7 mouse cellular contexts compared by ENCODE assay signal in the genomic region with DNA sequence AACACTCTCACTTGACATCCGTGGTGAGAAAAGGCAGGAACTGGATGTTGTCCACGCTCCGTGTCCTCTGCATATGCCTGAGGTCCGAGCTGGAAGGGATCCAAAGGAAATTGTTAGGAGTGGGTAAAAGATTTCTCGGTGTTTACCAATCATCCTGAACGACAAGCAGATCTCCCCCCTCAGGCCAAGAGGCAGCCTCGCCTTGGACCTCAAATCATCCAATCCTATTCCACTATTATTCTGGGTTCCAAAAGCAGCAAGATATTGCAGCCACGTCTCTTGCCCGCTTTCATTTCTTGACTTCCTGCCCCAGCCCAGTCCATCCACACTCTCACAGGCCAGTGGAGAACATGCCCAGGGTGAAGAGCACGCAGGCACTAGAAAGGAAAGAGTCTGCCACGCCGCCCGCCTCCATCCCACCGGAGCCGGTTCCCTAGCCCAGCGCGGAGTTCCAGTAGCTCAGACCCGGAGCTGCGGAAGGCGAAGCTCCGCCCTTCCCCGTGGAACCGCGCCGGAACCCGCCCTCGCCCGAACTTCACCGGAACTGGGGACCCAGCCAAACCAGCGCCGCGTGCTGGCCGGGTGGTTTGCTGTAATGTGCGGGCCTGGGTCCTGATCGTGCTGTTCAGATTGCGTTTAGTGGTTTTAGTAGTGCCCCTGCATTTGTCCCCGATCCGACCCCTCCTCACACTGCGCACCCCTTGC. TPM values are rescaled to one million over a fixed set of nuclear protein-coding genes. Genes with fewer than 3 reads are reported as not detected.
DNase-seq lines count a peak whose midpoint lies in the region; ATAC-seq and TF ChIP-seq lines count a peak whose summit lies in the region.

TSS of gene Slc50a1 (minus strand) at position 520 of the 705 bp plus-strand sequence.

- 3% methylated on average over 39 of the region's 39 CpGs for WGBS in embryonic facial prominence, embryonic 11.5 days
- WGBS in limb, embryonic 14.5 days: 3% methylated on average over 37 of the region's 39 CpGs
- WGBS in midbrain, embryonic 16.5 days: 3% methylated on average over 39 of the region's 39 CpGs

- no peak for ATAC-seq in embryonic facial prominence, embryonic 11.5 days (replicated peaks; ENCODE audit: insufficient number of reproducible peaks, low FRiP score, low TSS enrichment, low read depth)
- ATAC-seq in limb, embryonic 14.5 days (ENCODE audit: low FRiP score, low read depth): peak; percentile 76
- peak; percentile 38 for ATAC-seq in midbrain, embryonic 16.5 days

- H3K4me1 ChIP-seq in embryonic facial prominence, embryonic 11.5 days (ENCODE audit: control insufficient read depth, insufficient read depth, low read length): peaks cover 5% of the 10 kb centered on the region
- peaks cover 30% of the 10 kb centered on the region for H3K4me1 ChIP-seq in limb, embryonic 14.5 days (ENCODE audit: control insufficient read depth, insufficient read depth, low read length)
- H3K4me1 ChIP-seq in midbrain, embryonic 16.5 days (ENCODE audit: control insufficient read depth, insufficient read depth, low read length): peaks cover 35% of the 10 kb centered on the region

- H3K9me3 ChIP-seq in embryonic facial prominence, embryonic 11.5 days (replicated peaks; ENCODE audit: control insufficient read depth, low read length): no peaks in the 10 kb centered on the region
- H3K9me3 ChIP-seq in limb, embryonic 14.5 days (ENCODE audit: control insufficient read depth, low read length): no peaks in the 10 kb centered on the region
- H3K9me3 ChIP-seq in midbrain, embryonic 16.5 days (replicated peaks; ENCODE audit: control insufficient read depth, low read length, poor library complexity, severe bottlenecking): no peaks in the 10 kb centered on the region

- peak; percentile 94 for DNase-seq in adrenal gland, postnatal 14 days
- DNase-seq in embryonic facial prominence, embryonic 11.5 days (ENCODE audit: low spot score): peak; percentile 79
- DNase-seq in heart, adult 18-20 months: peak; percentile 94
- peak; percentile 88 for DNase-seq in kidney, adult 18-20 months
- DNase-seq in limb, embryonic 14.5 days (ENCODE audit: low spot score): peak; percentile 66
- DNase-seq in spleen, postnatal 14 days (ENCODE audit: low spot score in 2 of 2): peak; percentile 65 to 75

- H3K9ac ChIP-seq in embryonic facial prominence, embryonic 11.5 days (replicated peaks; ENCODE audit: low read length): peak within 1 kb of the TSS; percentile 79
- H3K9ac ChIP-seq in limb, embryonic 14.5 days (ENCODE audit: low read depth, low read length, severe bottlenecking): peak within 1 kb of the TSS; percentile 75
- H3K9ac ChIP-seq in midbrain, embryonic 16.5 days (ENCODE audit: low read depth, low read length): peak within 1 kb of the TSS; percentile 83

- no peak within 1 kb of the TSS; the same call in 1 of the 2 replicates for H3K27ac ChIP-seq in embryonic facial prominence, embryonic 11.5 days (replicated peaks; ENCODE audit: low read depth, low read length)
- H3K27ac ChIP-seq in limb, embryonic 14.5 days (replicated peaks; ENCODE audit: low read depth, low read length): peak within 1 kb of the TSS; percentile 85
- peak within 1 kb of the TSS; percentile 81 for H3K27ac ChIP-seq in midbrain, embryonic 16.5 days (ENCODE audit: low read length)

- peak; percentile 80; the same call in 1 of the 2 replicates for TF ChIP-seq POLR2A in limb, embryonic 14.5 days (IDR thresholded peaks at IDR 0.05; ENCODE audit: borderline replicate concordance, extremely low read depth, insufficient read depth, insufficient read length)

- no peaks in the 10 kb centered on the region for H3K36me3 ChIP-seq in embryonic facial prominence, embryonic 11.5 days (replicated peaks; ENCODE audit: control insufficient read depth, insufficient read depth, low read depth, low read length)
- peaks cover 30% of the 10 kb centered on the region for H3K36me3 ChIP-seq in limb, embryonic 14.5 days (ENCODE audit: control insufficient read depth, insufficient read depth, low read length)
- no peaks in the 10 kb centered on the region for H3K36me3 ChIP-seq in midbrain, embryonic 16.5 days (ENCODE audit: control insufficient read depth, insufficient read depth, low read length)

- H3K4me3 ChIP-seq in embryonic facial prominence, embryonic 11.5 days (ENCODE audit: low read depth, low read length): peak within 1 kb of the TSS; percentile 50
- H3K4me3 ChIP-seq in limb, embryonic 14.5 days (replicated peaks; ENCODE audit: low read length): peak within 1 kb of the TSS; percentile 53
- peak within 1 kb of the TSS; percentile 58 for H3K4me3 ChIP-seq in midbrain, embryonic 16.5 days (ENCODE audit: low read depth, low read length)

- no peaks in the 10 kb centered on the region for H3K27me3 ChIP-seq in embryonic facial prominence, embryonic 11.5 days (ENCODE audit: control insufficient read depth, insufficient read depth, low read length)
- H3K27me3 ChIP-seq in limb, embryonic 14.5 days (ENCODE audit: control insufficient read depth, insufficient read depth, low read length): no peaks in the 10 kb centered on the region
- H3K27me3 ChIP-seq in midbrain, embryonic 16.5 days (ENCODE audit: control insufficient read depth, insufficient read depth, low read depth, low read length): no peaks in the 10 kb centered on the region

- peak within 1 kb of the TSS; percentile 80 for H3K4me2 ChIP-seq in embryonic facial prominence, embryonic 11.5 days (ENCODE audit: low read depth, low read length)
- H3K4me2 ChIP-seq in limb, embryonic 14.5 days (replicated peaks; ENCODE audit: low read depth, low read length, severe bottlenecking): peak within 1 kb of the TSS; percentile 54
- H3K4me2 ChIP-seq in midbrain, embryonic 16.5 days (ENCODE audit: low read length): peak within 1 kb of the TSS; percentile 89

RNA-seq across cellular contexts. Expression of gene Slc50a1, which starts in this region (rescaled TPM):
- 40.4 and 54.7 TPM in 2 replicates for total RNA-seq in adrenal gland, postnatal 14 days (2021)
- 39.8 and 45.7 TPM in 2 replicates for polyA plus RNA-seq in embryonic facial prominence, embryonic 11.5 days (2014; fragmentation: Nextera tagmentation; extraction: Ambion mirVana)
- 10 to 100 TPM; 15.6 to 21.6 TPM for total RNA-seq in heart, adult 18-20 months (2021)
- polyA plus RNA-seq in limb, embryonic 14.5 days (2012; rRNA removed): 150 and 198 TPM in 2 replicates
- 90.8 and 95.6 TPM in 2 replicates for polyA plus RNA-seq in limb, embryonic 14.5 days (2014; fragmentation: Nextera tagmentation; extraction: Ambion mirVana)
- polyA plus RNA-seq in midbrain, embryonic 16.5 days (2015; fragmentation: Nextera tagmentation; extraction: Ambion mirVana): 40.2 and 41.3 TPM in 2 replicates
